Mouse (Mus musculus) lung, postnatal 0 days (tissue): ENCODE measurements around the gene Slc25a33. TPM values are rescaled to one million over a fixed set of nuclear protein-coding genes. Genes with fewer than 3 reads are reported as not detected.

ENCODE experiments used
- ATAC-seq: fragments of 200-750 bp; cut with Nextera tagmentation; 2 replicates; pipeline ENCODE4 v1.8.0; 2017; ENCODE audit warnings: moderate library complexity
- DNase-seq: peaks from one replicate; pipeline ENCODE4 v3.0.0-alpha.2; 2016; ENCODE audit warnings: low spot score
- H3K27ac ChIP-seq: fragments of 300-500 bp; sonication (generic); 2 replicates; pipeline ENCODE4 v1.5.1; 2014; ENCODE audit warnings: antibody characterized with exemption, mild to moderate bottlenecking, low read length, mixed read lengths
- H3K27me3 ChIP-seq: fragments of 300-500 bp; sonication (generic); replicated peaks from 2 replicates; pipeline ENCODE4 v1.6.1; 2014; ENCODE audit warnings: low read length, mixed read lengths; ENCODE audit not compliant: insufficient read depth
- H3K36me3 ChIP-seq: fragments of 300-500 bp; sonication (generic); 2 replicates; pipeline ENCODE4 v1.6.1; 2014; ENCODE audit warnings: low read length, mixed read lengths; ENCODE audit not compliant: insufficient read depth
- H3K4me1 ChIP-seq: fragments of 300-500 bp; sonication (generic); 2 replicates; pipeline ENCODE4 v1.6.1; 2014; ENCODE audit warnings: antibody characterized with exemption, low read depth, low read length, mixed read lengths; ENCODE audit not compliant: insufficient read depth
- H3K4me2 ChIP-seq: fragments of 300-500 bp; sonication (generic); replicated peaks from 2 replicates; pipeline ENCODE4 v1.6.1; 2014; ENCODE audit warnings: low read depth, mild to moderate bottlenecking, low read length, moderate library complexity, mixed read lengths
- H3K4me3 ChIP-seq: fragments of 300-500 bp; sonication (generic); 2 replicates; pipeline ENCODE4 v1.5.1; 2014; ENCODE audit warnings: low read depth, low read length
- H3K9ac ChIP-seq: fragments of 300-500 bp; sonication (generic); replicated peaks from 2 replicates; pipeline ENCODE4 v1.6.1; 2014; ENCODE audit warnings: low read depth, mild to moderate bottlenecking
- H3K9me3 ChIP-seq: fragments of 300-500 bp; sonication (generic); 2 replicates; pipeline ENCODE4 v1.6.1; 2016; ENCODE audit warnings: low read length, mixed read lengths
- CTCF ChIP-seq: IDR thresholded peaks from 2 replicates; pipeline ENCODE4 v1.5.1; 2016; ENCODE audit warnings: antibody characterized with exemption, mild to moderate bottlenecking
- EP300 ChIP-seq: IDR thresholded peaks from 2 replicates; pipeline ENCODE4 v1.6.1; 2016; ENCODE audit warnings: antibody characterized with exemption, mild to moderate bottlenecking, control low read depth
- whole genome bisulfite sequencing: fragments of 180-500 bp; shearing (Covaris S2); extraction: QIAGEN DNeasy Blood & Tissue Kit; methylation state at CpG from one replicate; pipeline ENCODE4 v1.1.7; 2014; 5-methylcytosine and 5-hydroxymethylcytosine counted together
- polyA plus RNA-seq: library from polyadenylated mRNA; unstranded; fragments of >200 nt; fragmentation: Nextera tagmentation; extraction: Ambion mirVana; gene quantifications from 2 replicates; pipeline ENCODE4 v1.2.1, GENCODE M21; 2015

Gene Slc25a33
- polyA plus RNA-seq, 1 experiment from 2014 or later, result 8.6 TPM

GRCm38 (mm10) chr4:149728810-149729209 is 45.3 kb downstream of the Slc25a33 start:
- 62% methylated on average over 8 of the region's 8 CpGs for WGBS

GRCm38 (mm10) chr4:149727636-149728035 is 46.4 kb downstream of the Slc25a33 start:
- 94% methylated on average over 5 of the region's 5 CpGs for WGBS
- H3K36me3 ChIP-seq, result no peaks in the 10 kb centered on the region
- no peak for ATAC-seq

More at GRCm38 (mm10) chr4:149728810-149729209, 45.3 kb downstream of the Slc25a33 start:
- H3K27me3 ChIP-seq, result no peaks in the 10 kb centered on the region
- no peak overlapping the region for H3K4me3 ChIP-seq
- H3K9me3 ChIP-seq, result no peaks in the 10 kb centered on the region
- H3K4me2 ChIP-seq, result no peak overlapping the region
- ATAC-seq, result peak; percentile 33; the same call in 1 of the 2 replicates
- DNase-seq, result peak; percentile 27
- no peaks in the 10 kb centered on the region for H3K36me3 ChIP-seq
- no peak for TF ChIP-seq EP300
- no peak for TF ChIP-seq CTCF
- H3K9ac ChIP-seq, result no peak overlapping the region
- H3K27ac ChIP-seq, result no peak overlapping the region
- H3K4me1 ChIP-seq, result no peaks in the 10 kb centered on the region

DNA sequence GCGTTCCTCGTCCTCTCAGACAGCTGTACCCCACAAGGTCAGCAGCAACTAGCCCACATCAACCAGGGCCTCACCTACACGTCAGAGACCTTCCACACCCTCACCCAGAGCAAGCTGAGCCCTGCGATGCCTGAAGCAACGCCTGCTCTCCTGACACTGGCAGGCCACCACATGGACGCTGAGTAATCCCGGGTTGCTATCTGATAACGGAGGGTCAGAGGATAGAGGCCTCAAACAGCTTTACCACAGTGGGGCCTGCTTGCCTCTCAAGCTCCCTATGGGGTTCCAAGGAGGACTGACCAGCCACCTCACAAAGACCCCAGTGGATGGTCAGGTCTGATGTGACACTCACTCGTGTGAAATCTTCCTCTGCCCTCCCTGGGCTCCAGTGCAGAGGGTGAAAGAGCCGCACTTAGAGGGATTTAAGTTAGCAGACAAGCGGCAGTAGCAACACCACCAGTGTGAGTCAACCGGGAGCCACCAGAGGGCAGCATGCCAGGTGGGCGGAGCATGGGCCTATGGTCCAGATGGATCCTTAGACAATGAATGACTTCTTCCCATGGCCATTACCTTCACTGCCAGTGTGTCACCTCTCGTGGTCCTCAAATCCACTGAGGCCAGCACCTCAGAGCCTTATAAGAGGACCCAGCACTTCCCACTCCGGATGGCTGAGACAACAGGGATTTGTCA is 48.3 kb downstream of the Slc25a33 start:
- WGBS, result 57% methylated on average over 15 of the region's 15 CpGs
- peak; percentile 42; the same call in 1 of the 2 replicates for ATAC-seq

More at GRCm38 (mm10) chr4:149727636-149728035, 46.4 kb downstream of the Slc25a33 start:
- H3K9ac ChIP-seq, result no peak overlapping the region
- TF ChIP-seq CTCF (no peak), EP300 (no peak)
- H3K27me3 ChIP-seq, result no peaks in the 10 kb centered on the region
- H3K27ac ChIP-seq, result no peak overlapping the region
- DNase-seq, result no peak
- no peak overlapping the region for H3K4me2 ChIP-seq
- H3K4me1 ChIP-seq, result no peaks in the 10 kb centered on the region
- H3K9me3 ChIP-seq, result no peaks in the 10 kb centered on the region
- no peak overlapping the region for H3K4me3 ChIP-seq

DNA sequence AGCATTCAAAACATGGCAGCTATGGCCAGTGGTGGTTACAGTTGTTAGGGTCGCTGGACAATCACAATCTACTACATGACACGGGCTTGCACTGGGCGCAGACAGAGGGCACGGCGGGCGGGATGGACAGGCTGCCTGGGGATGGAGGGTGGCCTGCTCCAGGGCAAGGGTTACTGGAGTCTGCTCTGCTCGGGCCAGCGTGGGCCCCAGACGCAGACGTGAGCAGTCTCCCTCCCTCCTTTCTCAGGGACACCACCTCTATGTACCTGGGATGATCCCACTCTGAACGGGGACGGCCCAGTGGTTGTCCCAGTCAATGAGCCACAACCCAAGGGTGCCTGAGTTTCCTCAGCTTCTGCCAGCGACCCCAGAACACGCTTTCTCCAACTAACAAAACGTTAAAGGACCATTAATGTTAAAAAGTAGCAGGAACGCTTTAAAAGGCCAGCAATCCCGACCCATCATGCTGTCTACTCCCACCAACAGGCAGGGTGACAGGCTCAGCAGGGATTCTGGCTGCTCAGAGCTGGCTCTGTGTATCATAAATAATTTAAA is 49.1 kb downstream of the Slc25a33 start:
- no peak overlapping the region for H3K9ac ChIP-seq
- H3K27ac ChIP-seq, result no peak overlapping the region
- H3K4me2 ChIP-seq, result no peak overlapping the region
- DNase-seq, result no peak
- H3K9me3 ChIP-seq, result no peaks in the 10 kb centered on the region
- no peak for ATAC-seq
- no peak overlapping the region for H3K4me3 ChIP-seq
- H3K36me3 ChIP-seq, result no peaks in the 10 kb centered on the region; the same call in none of the 2 replicates
- WGBS, result 91% methylated on average over 17 of the region's 17 CpGs
- no peaks in the 10 kb centered on the region for H3K27me3 ChIP-seq
- TF ChIP-seq EP300, result no peak
- H3K4me1 ChIP-seq, result no peaks in the 10 kb centered on the region

More for the DNA sequence above, 48.3 kb downstream of the Slc25a33 start:
- DNase-seq, result peak; percentile 67
- no peak overlapping the region for H3K27ac ChIP-seq
- TF ChIP-seq EP300 (no peak), CTCF (peak; percentile 79)
- no peaks in the 10 kb centered on the region for H3K9me3 ChIP-seq
- H3K4me3 ChIP-seq, result no peak overlapping the region
- H3K4me1 ChIP-seq, result no peaks in the 10 kb centered on the region
- no peaks in the 10 kb centered on the region for H3K27me3 ChIP-seq
- no peak overlapping the region for H3K4me2 ChIP-seq
- H3K36me3 ChIP-seq, result no peaks in the 10 kb centered on the region; the same call in 1 of the 2 replicates
- no peak overlapping the region for H3K9ac ChIP-seq

DNA sequence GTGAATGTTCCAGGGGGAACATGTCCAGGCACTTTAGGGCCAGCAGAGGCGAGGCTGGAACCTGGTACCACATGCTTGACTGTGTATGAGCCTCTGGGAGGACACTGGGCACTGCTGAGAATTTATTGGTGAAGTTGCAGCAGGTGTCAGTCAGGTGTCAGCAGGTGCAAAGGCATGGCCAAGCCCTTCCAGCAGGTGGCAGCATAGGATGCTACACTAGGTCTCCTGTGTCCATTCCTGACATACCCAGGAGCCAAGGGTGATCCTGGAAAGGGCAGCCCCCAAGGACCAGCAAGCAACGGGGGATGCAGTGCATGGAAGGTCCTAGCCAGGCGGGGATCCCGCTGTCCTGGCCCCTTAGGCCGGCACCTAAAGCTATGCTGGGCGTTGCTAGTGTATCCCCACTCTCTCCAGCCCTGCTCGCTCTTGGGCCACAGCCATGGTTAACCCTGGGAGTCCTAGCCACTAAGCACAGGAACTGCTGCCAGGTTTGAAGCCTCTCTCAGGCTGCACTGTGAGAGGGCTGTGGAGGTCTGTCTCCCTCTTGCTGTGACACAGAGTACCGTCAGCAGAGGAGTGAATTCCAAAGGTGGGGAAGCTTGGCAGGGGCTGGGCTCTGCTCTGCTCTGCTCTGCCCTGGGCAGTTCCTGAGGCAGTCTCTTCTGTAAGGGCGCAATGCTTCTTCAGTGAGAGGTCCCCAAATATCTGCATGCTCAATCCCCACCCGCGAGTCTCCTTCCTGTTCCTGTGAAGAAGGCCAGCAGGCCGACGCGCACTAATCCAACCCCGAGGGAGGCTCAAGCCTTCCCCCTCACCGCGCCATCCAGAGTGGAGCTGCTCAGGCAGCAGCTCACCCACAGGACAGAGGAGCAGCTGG is 50.0 kb downstream of the Slc25a33 start:
- TF ChIP-seq EP300 (no peak), CTCF (peak; percentile 79)
- 80% methylated on average over 17 of the region's 17 CpGs for whole genome bisulfite sequencing
- ATAC-seq, result peak; percentile 59
- H3K4me2 ChIP-seq, result no peak overlapping the region
- no peaks in the 10 kb centered on the region for H3K9me3 ChIP-seq
- H3K4me1 ChIP-seq, result no peaks in the 10 kb centered on the region
- H3K9ac ChIP-seq, result no peak overlapping the region
- no peak overlapping the region for H3K4me3 ChIP-seq
- H3K36me3 ChIP-seq, result no peaks in the 10 kb centered on the region; the same call in none of the 2 replicates
- DNase-seq, result peak; percentile 66
- no peak overlapping the region for H3K27ac ChIP-seq
- no peaks in the 10 kb centered on the region for H3K27me3 ChIP-seq

GRCm38 (mm10) chr4:149723021-149723390 is 51.1 kb downstream of the Slc25a33 start:
- H3K36me3 ChIP-seq, result peaks cover 6% of the 10 kb centered on the region
- no peak overlapping the region for H3K4me3 ChIP-seq
- no peak overlapping the region for H3K9ac ChIP-seq
- H3K27ac ChIP-seq, result no peak overlapping the region
- no peaks in the 10 kb centered on the region for H3K4me1 ChIP-seq
- TF ChIP-seq CTCF (no peak), EP300 (no peak)
- DNase-seq, result no peak
- no peak for ATAC-seq
- WGBS, result 95% methylated on average over 12 of the region's 12 CpGs
- H3K4me2 ChIP-seq, result no peak overlapping the region
- H3K9me3 ChIP-seq, result no peaks in the 10 kb centered on the region
- H3K27me3 ChIP-seq, result no peaks in the 10 kb centered on the region
